Mouse (Mus musculus) kidney, embryonic 16.5 days (tissue): ENCODE results near the gene Acp7. TPM values are rescaled to one million over a fixed set of nuclear protein-coding genes. Genes with fewer than 3 reads are reported as not detected.

Experiments
- ATAC-seq: fragments of 200-750 bp; cut with Nextera tagmentation; 2 replicates; pipeline ENCODE4 v1.8.0; 2017; ENCODE audit warnings: moderate TSS enrichment; ENCODE audit not compliant: low FRiP score, low TSS enrichment
- H3K27ac ChIP-seq: fragments of 300-500 bp; sonication (generic); 2 replicates; pipeline ENCODE4 v1.5.1; 2014; ENCODE audit warnings: low read length
- H3K27me3 ChIP-seq: fragments of 300-500 bp; sonication (generic); 2 replicates; pipeline ENCODE4 v1.6.1; 2014; ENCODE audit warnings: low read length, control low read depth, mixed read lengths; ENCODE audit not compliant: insufficient read depth
- H3K36me3 ChIP-seq: fragments of 300-500 bp; sonication (generic); 2 replicates; pipeline ENCODE4 v1.6.1; 2014; ENCODE audit warnings: low read length, control low read depth, mixed read lengths; ENCODE audit not compliant: insufficient read depth
- H3K4me1 ChIP-seq: fragments of 300-500 bp; sonication (generic); 2 replicates; pipeline ENCODE4 v1.6.1; 2014; ENCODE audit warnings: low read length, control low read depth, mixed read lengths; ENCODE audit not compliant: insufficient read depth
- H3K4me2 ChIP-seq: fragments of 300-500 bp; sonication (generic); replicated peaks from 2 replicates; pipeline ENCODE4 v1.6.1; 2014; ENCODE audit warnings: low read depth, low read length
- H3K4me3 ChIP-seq: fragments of 300-500 bp; sonication (generic); 2 replicates; pipeline ENCODE4 v1.5.1; 2014; ENCODE audit warnings: mild to moderate bottlenecking, low read length
- H3K9ac ChIP-seq: fragments of 300-500 bp; sonication (generic); replicated peaks from 2 replicates; pipeline ENCODE4 v1.6.1; 2014; ENCODE audit warnings: low read length
- H3K9me3 ChIP-seq: fragments of 300-500 bp; sonication (generic); 2 replicates; pipeline ENCODE4 v1.6.1; 2016; ENCODE audit warnings: low read length, control low read depth
- WGBS: fragments of 180-500 bp; shearing (Covaris S2); extraction: QIAGEN DNeasy Blood & Tissue Kit; methylation state at CpG from one replicate; pipeline ENCODE4 v1.1.7; 2014; 5-methylcytosine and 5-hydroxymethylcytosine counted together
- polyA plus RNA-seq: library from polyadenylated mRNA; unstranded; fragments of >200 nt; fragmentation: Nextera tagmentation; extraction: Ambion mirVana; gene quantifications from 2 replicates; pipeline ENCODE4 v1.2.1, GENCODE M21; 2015

Acp7 gene
- polyA plus RNA-seq, 1 experiment from 2014 or later: not detected

DNA sequence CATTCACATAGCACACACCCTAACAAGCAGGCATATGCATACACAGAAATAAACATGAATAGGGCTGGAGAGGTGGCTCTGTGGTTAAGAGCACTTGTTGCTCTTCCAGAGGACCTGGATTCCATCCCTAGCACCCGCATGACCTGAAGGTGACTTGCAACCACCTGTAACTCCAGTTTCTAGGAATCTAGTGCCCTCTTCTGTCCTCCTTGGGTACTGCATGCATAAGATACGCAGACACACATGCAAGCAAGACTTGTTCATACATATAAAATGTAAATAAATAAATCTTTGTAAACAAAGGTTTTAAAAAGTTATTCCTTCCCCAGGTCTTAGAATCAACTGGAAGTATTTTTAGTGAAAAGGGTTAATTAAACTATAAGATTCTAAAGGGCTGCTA lies 20.0 kb upstream of the Acp7 start:
- no peak overlapping the region for H3K9ac ChIP-seq
- H3K4me3 ChIP-seq: no peak overlapping the region
- H3K4me2 ChIP-seq: no peak overlapping the region
- no peaks in the 10 kb centered on the region for H3K27me3 ChIP-seq
- no peak for ATAC-seq
- no peaks in the 10 kb centered on the region for H3K36me3 ChIP-seq
- no peaks in the 10 kb centered on the region for H3K4me1 ChIP-seq
- 94% methylated on average over 2 of the region's 2 CpGs for WGBS
- no peak overlapping the region for H3K27ac ChIP-seq
- H3K9me3 ChIP-seq: no peaks in the 10 kb centered on the region

GRCm38 (mm10) chr7:28647016-28647415 lies 15.9 kb upstream of the Acp7 start:
- H3K4me1 ChIP-seq: no peaks in the 10 kb centered on the region
- 52% methylated on average over 7 of the region's 7 CpGs for whole genome bisulfite sequencing
- no peak overlapping the region for H3K9ac ChIP-seq
- H3K36me3 ChIP-seq: no peaks in the 10 kb centered on the region
- no peak overlapping the region for H3K4me2 ChIP-seq
- no peaks in the 10 kb centered on the region for H3K27me3 ChIP-seq
- no peak overlapping the region for H3K4me3 ChIP-seq
- no peak for ATAC-seq
- no peak overlapping the region for H3K27ac ChIP-seq
- H3K9me3 ChIP-seq: no peaks in the 10 kb centered on the region

GRCm38 (mm10) chr7:28645947-28646475 lies 14.9 kb upstream of the Acp7 start:
- Histone ChIP-seq H3K9me3 (no peaks in the 10 kb centered on the region), H3K4me1 (no peaks in the 10 kb centered on the region), H3K9ac (no peak overlapping the region), H3K4me3 (no peak overlapping the region), H3K36me3 (no peaks in the 10 kb centered on the region), H3K27ac (no peak overlapping the region), H3K27me3 (no peaks in the 10 kb centered on the region), H3K4me2 (no peak overlapping the region)
- ATAC-seq: no peak
- WGBS: 85% methylated on average over 2 of the region's 2 CpGs

- no peak for ATAC-seq
- Histone ChIP-seq H3K4me3 (no peak overlapping the region), H3K4me2 (no peak overlapping the region), H3K9me3 (no peaks in the 10 kb centered on the region), H3K36me3 (no peaks in the 10 kb centered on the region), H3K9ac (no peak overlapping the region), H3K4me1 (no peaks in the 10 kb centered on the region), H3K27ac (no peak overlapping the region), H3K27me3 (no peaks in the 10 kb centered on the region)
- WGBS: 79% methylated on average over 6 of the region's 6 CpGs
These were observed 14.2 kb upstream of the Acp7 start for GRCm38 (mm10) chr7:28645366-28645765.

GRCm38 (mm10) chr7:28641546-28641945 lies 10.4 kb upstream of the Acp7 start:
- H3K27ac ChIP-seq: no peak overlapping the region
- ATAC-seq: no peak
- 28% methylated on average over 8 of the region's 8 CpGs for WGBS
- H3K9ac ChIP-seq: no peak overlapping the region
- H3K36me3 ChIP-seq: no peaks in the 10 kb centered on the region
- no peaks in the 10 kb centered on the region for H3K27me3 ChIP-seq
- H3K9me3 ChIP-seq: no peaks in the 10 kb centered on the region
- H3K4me3 ChIP-seq: no peak overlapping the region
- no peak overlapping the region for H3K4me2 ChIP-seq
- no peaks in the 10 kb centered on the region for H3K4me1 ChIP-seq

- no peak overlapping the region for H3K27ac ChIP-seq
- no peak for ATAC-seq
- H3K4me1 ChIP-seq: no peaks in the 10 kb centered on the region
- H3K4me3 ChIP-seq: no peak overlapping the region
- H3K4me2 ChIP-seq: no peak overlapping the region
- H3K9me3 ChIP-seq: no peaks in the 10 kb centered on the region
- no peaks in the 10 kb centered on the region for H3K27me3 ChIP-seq
- 18% methylated on average over 8 of the region's 8 CpGs for WGBS
- no peak overlapping the region for H3K9ac ChIP-seq
- H3K36me3 ChIP-seq: no peaks in the 10 kb centered on the region
These were observed 6.4 kb upstream of the Acp7 start for GRCm38 (mm10) chr7:28637511-28637910.

GRCm38 (mm10) chr7:28634128-28634527 lies 3.0 kb upstream of the Acp7 start:
- WGBS: 60% methylated on average over 4 of the region's 4 CpGs
- Histone ChIP-seq H3K36me3 (no peaks in the 10 kb centered on the region), H3K4me3 (no peak overlapping the region), H3K4me2 (no peak overlapping the region), H3K9me3 (no peaks in the 10 kb centered on the region), H3K9ac (no peak overlapping the region), H3K27ac (no peak overlapping the region), H3K27me3 (peaks cover 28% of the 10 kb centered on the region), H3K4me1 (no peaks in the 10 kb centered on the region)
- ATAC-seq: no peak

DNA sequence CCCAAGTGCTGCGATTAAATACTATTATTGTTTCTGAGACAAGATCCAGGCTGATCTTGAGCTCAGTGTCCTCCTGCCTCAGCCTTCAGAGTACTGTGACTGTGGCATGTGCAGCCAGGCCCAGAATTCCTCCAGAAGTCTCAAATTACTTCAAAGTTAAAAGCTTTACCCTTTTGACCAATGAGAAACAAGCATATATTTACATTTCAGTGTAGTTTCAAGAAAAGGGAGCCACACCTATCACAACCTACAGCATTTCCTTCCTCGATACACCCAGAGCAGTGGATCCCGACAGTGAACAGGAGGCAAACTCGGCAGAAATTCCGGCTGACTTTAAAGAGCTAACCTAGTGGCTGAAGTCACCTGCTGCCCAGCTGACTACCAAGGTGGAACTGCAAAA lies 6.3 kb downstream of the Acp7 start:
- ATAC-seq: no peak
- Histone ChIP-seq H3K9me3 (no peaks in the 10 kb centered on the region), H3K27ac (no peak overlapping the region), H3K4me1 (no peaks in the 10 kb centered on the region), H3K4me2 (no peak overlapping the region), H3K27me3 (peaks cover 15% of the 10 kb centered on the region), H3K4me3 (no peak overlapping the region), H3K36me3 (no peaks in the 10 kb centered on the region), H3K9ac (no peak overlapping the region)
- WGBS: 67% methylated on average over 5 of the region's 5 CpGs

- Histone ChIP-seq H3K27ac (no peak overlapping the region), H3K4me3 (no peak overlapping the region), H3K4me1 (no peaks in the 10 kb centered on the region), H3K9ac (no peak overlapping the region), H3K27me3 (no peaks in the 10 kb centered on the region), H3K36me3 (no peaks in the 10 kb centered on the region), H3K4me2 (no peak overlapping the region), H3K9me3 (no peaks in the 10 kb centered on the region)
- 51% methylated on average over 9 of the region's 9 CpGs for WGBS
- no peak for ATAC-seq
These were observed 11.9 kb downstream of the Acp7 start for GRCm38 (mm10) chr7:28619098-28619715.

DNA sequence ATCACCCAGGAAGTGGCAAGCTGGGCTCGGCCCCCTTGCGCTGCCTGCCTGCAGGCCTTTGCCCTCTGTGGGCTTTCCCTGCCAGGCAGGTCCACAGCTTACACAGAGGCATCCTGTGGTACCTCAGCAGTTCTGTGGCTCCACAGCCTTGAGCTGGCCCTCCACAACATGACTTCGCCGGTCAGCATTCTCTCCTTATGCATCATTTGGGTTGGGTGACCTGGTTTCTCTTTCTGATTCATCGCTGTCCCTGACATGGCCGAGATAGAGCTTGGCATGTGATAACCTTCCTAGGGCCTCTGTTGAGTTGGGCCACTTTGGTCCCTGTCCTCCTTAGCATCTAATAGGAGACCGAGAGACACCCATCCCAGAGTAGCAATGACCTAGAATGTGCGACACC lies 25.2 kb downstream of the Acp7 start:
- ATAC-seq: no peak
- WGBS: 89% methylated on average over 8 of the region's 8 CpGs
- Histone ChIP-seq H3K9me3 (no peaks in the 10 kb centered on the region), H3K4me1 (no peaks in the 10 kb centered on the region), H3K9ac (no peak overlapping the region), H3K27me3 (no peaks in the 10 kb centered on the region), H3K36me3 (no peaks in the 10 kb centered on the region), H3K27ac (no peak overlapping the region), H3K4me3 (no peak overlapping the region), H3K4me2 (no peak overlapping the region)
